16 mouse cellular contexts compared by ENCODE assay signal in genomic region chr1:92069932-92070677, GRCm38 (mm10).
DNase-seq lines count a peak whose midpoint lies in the region; ATAC-seq lines count a peak whose summit lies in the region.
"Had no signal": no experiment of that assay in that cellular context is flagged by ENCODE, and none has a peak within 500 bp of the region (broad histone marks: within the 10 kb centered on the region; RNA-seq: fewer than 3 reads in every experiment).

No protein-coding gene starts in this region.

- peak overlapping the region; percentile 21 for H3K27ac ChIP-seq in forebrain, embryonic 13.5 days
- H3K27ac ChIP-seq in hindbrain, embryonic 15.5 days (replicated peaks), result peak overlapping the region; percentile 17; the same call in 1 of the 2 replicates
- peak overlapping the region; percentile 63 for H3K27ac ChIP-seq in neural tube, embryonic 13.5 days (replicated peaks)
- H3K27ac ChIP-seq: limb, embryonic 15.5 days; stomach, embryonic 15.5 days had no signal

- H3K4me2 ChIP-seq in forebrain, embryonic 13.5 days, result no peak overlapping the region
- no peak overlapping the region for H3K4me2 ChIP-seq in hindbrain, embryonic 15.5 days
- no peak overlapping the region for H3K4me2 ChIP-seq in neural tube, embryonic 13.5 days
- H3K4me2 ChIP-seq: limb, embryonic 15.5 days; lung, embryonic 14.5 days; stomach, embryonic 15.5 days had no signal

- intact Hi-C loops in heart, postnatal 14 days (cut with DNase I), result no loop called here

- peak; percentile 88; the same call in 1 of the 2 replicates for ATAC-seq in forebrain, embryonic 13.5 days
- peak; percentile 36; the same call in 1 of the 2 replicates for ATAC-seq in hindbrain, embryonic 15.5 days (ENCODE audit: low FRiP score, low read depth)
- ATAC-seq in neural tube, embryonic 13.5 days (ENCODE audit: low read depth), result no peak

- WGBS in forebrain, embryonic 13.5 days, result 3% methylated on average over 2 of the region's 2 CpGs
- 12% methylated on average over 2 of the region's 2 CpGs for WGBS in hindbrain, embryonic 15.5 days
- 7% methylated on average over 2 of the region's 2 CpGs for WGBS in neural tube, embryonic 13.5 days

- DNase-seq in heart, adult 11 months, result peak; percentile 73
- DNase-seq in heart, postnatal 14 days, result no peak
- DNase-seq in gastrocnemius, postnatal 25 days, result no peak
- no peak for DNase-seq in urinary bladder, postnatal 25 days (ENCODE audit: low spot score)
- DNase-seq in cerebellum, adult 11-12 months, result no peak
- DNase-seq: adrenal gland, adult 8-10 months; cerebellum, postnatal 36 days; heart, postnatal 36 days; kidney, adult 8-10 months; lung, embryonic 14.5 days; retina, postnatal 1 day had no signal

- peaks cover 19% of the 10 kb centered on the region for H3K4me1 ChIP-seq in forebrain, embryonic 13.5 days
- H3K4me1 ChIP-seq in hindbrain, embryonic 15.5 days (replicated peaks), result peaks cover 10% of the 10 kb centered on the region; the same call in 1 of the 2 replicates
- H3K4me1 ChIP-seq in neural tube, embryonic 13.5 days (replicated peaks), result peaks cover 13% of the 10 kb centered on the region
- H3K4me1 ChIP-seq: limb, embryonic 15.5 days; stomach, embryonic 15.5 days had no signal

- no peak overlapping the region for H3K9ac ChIP-seq in forebrain, embryonic 13.5 days
- no peak overlapping the region for H3K9ac ChIP-seq in hindbrain, embryonic 15.5 days
- H3K9ac ChIP-seq in neural tube, embryonic 13.5 days, result no peak overlapping the region
- H3K9ac ChIP-seq: limb, embryonic 15.5 days; lung, embryonic 14.5 days; stomach, embryonic 15.5 days had no signal

- no peaks in the 10 kb centered on the region for H3K27me3 ChIP-seq in forebrain, embryonic 13.5 days
- H3K27me3 ChIP-seq in hindbrain, embryonic 15.5 days, result no peaks in the 10 kb centered on the region
- H3K27me3 ChIP-seq in neural tube, embryonic 13.5 days, result no peaks in the 10 kb centered on the region
- H3K27me3 ChIP-seq: limb, embryonic 15.5 days; stomach, embryonic 15.5 days had no signal

- H3K4me3 ChIP-seq in forebrain, embryonic 13.5 days, result no peak overlapping the region
- H3K4me3 ChIP-seq in hindbrain, embryonic 15.5 days, result no peak overlapping the region
- no peak overlapping the region for H3K4me3 ChIP-seq in neural tube, embryonic 13.5 days
- H3K4me3 ChIP-seq: limb, embryonic 15.5 days; stomach, embryonic 15.5 days had no signal

- no peaks in the 10 kb centered on the region for H3K36me3 ChIP-seq in forebrain, embryonic 13.5 days (ENCODE audit: poor library complexity, severe bottlenecking)
- H3K36me3 ChIP-seq in hindbrain, embryonic 15.5 days, result no peaks in the 10 kb centered on the region
- no peaks in the 10 kb centered on the region for H3K36me3 ChIP-seq in neural tube, embryonic 13.5 days
- H3K36me3 ChIP-seq: limb, embryonic 15.5 days; stomach, embryonic 15.5 days had no signal

- H3K9me3 ChIP-seq in forebrain, embryonic 13.5 days (replicated peaks), result no peaks in the 10 kb centered on the region
- H3K9me3 ChIP-seq in hindbrain, embryonic 15.5 days, result no peaks in the 10 kb centered on the region
- no peaks in the 10 kb centered on the region for H3K9me3 ChIP-seq in neural tube, embryonic 13.5 days
- H3K9me3 ChIP-seq: limb, embryonic 15.5 days; stomach, embryonic 15.5 days had no signal
